Mouse (Mus musculus) neural tube, embryonic 12.5 days (tissue): ENCODE data around the gene Tgoln1. TPM values are rescaled to one million over a fixed set of nuclear protein-coding genes. Genes with fewer than 3 reads are reported as not detected.

ENCODE experiments used
- ATAC-seq: fragments of 200-750 bp; cut with Nextera tagmentation; 2 replicates; pipeline ENCODE4 v1.8.0; 2017; ENCODE audit warnings: low read depth, mild to moderate bottlenecking, moderate TSS enrichment, moderate library complexity; ENCODE audit not compliant: low FRiP score
- H3K27ac ChIP-seq: fragments of 300-500 bp; sonication (generic); 2 replicates; pipeline ENCODE4 v1.5.1; 2016
- H3K27me3 ChIP-seq: fragments of 300-500 bp; sonication (generic); replicated peaks from 2 replicates; pipeline ENCODE4 v1.6.1; 2016; ENCODE audit warnings: mild to moderate bottlenecking
- H3K36me3 ChIP-seq: fragments of 300-500 bp; sonication (generic); 2 replicates; pipeline ENCODE4 v1.6.1; 2016; ENCODE audit warnings: mild to moderate bottlenecking
- H3K4me1 ChIP-seq: fragments of 300-500 bp; sonication (generic); 2 replicates; pipeline ENCODE4 v1.6.1; 2016
- H3K4me2 ChIP-seq: fragments of 300-500 bp; sonication (generic); replicated peaks from 2 replicates; pipeline ENCODE4 v1.6.1; 2016; ENCODE audit warnings: mild to moderate bottlenecking
- H3K4me3 ChIP-seq: fragments of 300-500 bp; sonication (generic); 2 replicates; pipeline ENCODE4 v1.5.1; 2016
- H3K9ac ChIP-seq: fragments of 300-500 bp; sonication (generic); 2 replicates; pipeline ENCODE4 v1.6.1; 2016; ENCODE audit warnings: mild to moderate bottlenecking
- H3K9me3 ChIP-seq: fragments of 300-500 bp; sonication (generic); 2 replicates; pipeline ENCODE4 v1.6.1; 2016; ENCODE audit warnings: mild to moderate bottlenecking
- whole genome bisulfite sequencing: fragments of 180-500 bp; shearing (Covaris S2); methylation state at CpG from one replicate; pipeline ENCODE4 v1.1.7; 2016; 5-methylcytosine and 5-hydroxymethylcytosine counted together
- polyA plus RNA-seq: library from polyadenylated mRNA; unstranded; fragments of >200 nt; fragmentation: Nextera tagmentation; extraction: Ambion mirVana; gene quantifications from 2 replicates; pipeline ENCODE4 v1.2.1, GENCODE M21; 2016

The Tgoln1 gene
- 35.8 and 36.7 TPM in 2 replicates for polyA plus RNA-seq

DNA sequence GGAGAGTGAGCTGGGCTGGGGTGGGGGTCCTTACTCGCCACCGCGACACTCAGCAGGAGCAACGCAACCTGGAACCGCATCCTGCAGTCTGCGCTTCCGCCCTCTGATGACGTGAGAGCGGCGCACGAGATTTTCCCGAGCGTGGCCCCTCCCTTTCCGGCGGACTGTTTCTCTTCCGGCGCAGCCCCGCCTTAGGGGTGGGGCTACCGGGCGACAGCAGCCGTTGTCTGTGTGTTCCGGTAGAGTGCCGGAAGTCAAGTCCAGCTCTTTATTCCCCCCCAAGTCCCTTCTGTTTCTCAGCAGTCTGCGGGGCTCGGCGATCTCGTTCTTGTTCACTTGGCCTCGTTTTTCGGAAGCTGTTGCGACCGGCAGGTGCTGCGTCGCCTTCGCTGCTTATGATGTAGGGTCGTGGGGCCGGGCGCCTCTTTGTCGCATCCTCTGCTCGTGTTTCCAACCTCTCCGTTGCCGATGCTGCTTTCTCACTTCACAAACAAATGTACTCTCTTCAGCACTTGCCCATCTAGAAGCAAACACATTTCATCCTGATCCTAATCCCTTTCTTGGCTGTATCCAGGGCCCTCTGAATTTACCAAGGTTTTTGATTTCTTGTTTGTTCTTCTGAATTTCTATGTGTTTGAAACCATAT, at the start of gene Tgoln1:
Tgoln1 (minus strand) TSS at position 358 of the 646 bp plus-strand sequence.
- no peaks in the 10 kb centered on the region for H3K9me3 ChIP-seq
- peaks cover 10% of the 10 kb centered on the region for H3K36me3 ChIP-seq
- peak within 1 kb of the TSS; percentile 76 for H3K4me3 ChIP-seq
- H3K27me3 ChIP-seq, result no peaks in the 10 kb centered on the region
- H3K9ac ChIP-seq, result peak within 1 kb of the TSS; percentile 79
- peak; percentile 99 for ATAC-seq
- H3K4me1 ChIP-seq, result peaks cover 21% of the 10 kb centered on the region
- WGBS, result under 1% methylated on average over 41 of the region's 41 CpGs
- peak within 1 kb of the TSS; percentile 96 for H3K4me2 ChIP-seq
- peak within 1 kb of the TSS; percentile 72 for H3K27ac ChIP-seq

DNA sequence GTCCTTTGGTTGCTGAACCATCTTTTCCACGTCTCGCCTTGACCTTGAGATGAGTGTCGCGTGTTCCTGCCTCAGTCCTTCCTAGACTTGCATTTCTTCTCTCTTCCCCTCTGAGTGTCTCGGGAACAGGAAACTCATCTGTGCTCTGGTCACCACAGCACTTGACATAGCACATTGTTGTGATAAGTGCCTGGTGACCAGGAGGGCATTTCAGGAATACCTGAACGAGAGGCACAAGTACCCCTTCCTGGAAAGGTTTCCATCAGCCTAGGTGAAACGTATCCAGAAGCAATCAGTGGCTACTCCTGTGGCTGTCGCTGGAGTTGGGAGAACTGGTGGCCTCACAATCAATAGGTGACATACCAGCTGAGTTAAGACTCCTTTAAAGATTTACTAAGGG, 47.5 kb upstream of the Tgoln1 start:
- 80% methylated on average over 8 of the region's 8 CpGs for WGBS
- Histone ChIP-seq H3K9me3 (no peaks in the 10 kb centered on the region), H3K9ac (no peak overlapping the region), H3K4me3 (no peak overlapping the region), H3K4me1 (no peaks in the 10 kb centered on the region), H3K27ac (no peak overlapping the region), H3K36me3 (no peaks in the 10 kb centered on the region), H3K27me3 (no peaks in the 10 kb centered on the region), H3K4me2 (no peak overlapping the region)
- no peak for ATAC-seq

DNA sequence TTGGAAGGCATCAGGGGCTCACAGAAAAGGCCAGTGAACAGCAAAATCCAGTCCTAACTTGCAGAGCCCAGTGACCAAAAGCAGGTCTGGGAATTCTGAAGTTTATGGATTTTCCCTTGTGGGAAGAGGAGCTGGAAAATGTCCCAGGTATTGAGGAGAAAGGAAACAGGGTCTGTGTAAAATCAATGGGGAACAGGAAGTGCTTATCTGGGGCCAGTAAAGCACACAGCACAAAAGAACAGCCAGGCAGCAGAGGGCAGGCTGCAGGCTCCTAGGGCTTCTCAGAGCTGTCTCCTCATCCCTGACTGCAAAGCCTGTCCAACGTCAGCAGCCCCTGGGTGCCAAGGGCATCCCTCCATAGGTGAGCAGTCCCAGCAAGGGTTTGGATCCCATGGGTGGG, 46.2 kb upstream of the Tgoln1 start:
- Histone ChIP-seq H3K4me1 (no peaks in the 10 kb centered on the region), H3K4me2 (no peak overlapping the region), H3K9me3 (no peaks in the 10 kb centered on the region), H3K27me3 (no peaks in the 10 kb centered on the region), H3K27ac (no peak overlapping the region), H3K4me3 (no peak overlapping the region), H3K9ac (no peak overlapping the region), H3K36me3 (no peaks in the 10 kb centered on the region)
- ATAC-seq, result no peak
- 23% methylated on average over 1 of the region's 1 CpGs for WGBS

DNA sequence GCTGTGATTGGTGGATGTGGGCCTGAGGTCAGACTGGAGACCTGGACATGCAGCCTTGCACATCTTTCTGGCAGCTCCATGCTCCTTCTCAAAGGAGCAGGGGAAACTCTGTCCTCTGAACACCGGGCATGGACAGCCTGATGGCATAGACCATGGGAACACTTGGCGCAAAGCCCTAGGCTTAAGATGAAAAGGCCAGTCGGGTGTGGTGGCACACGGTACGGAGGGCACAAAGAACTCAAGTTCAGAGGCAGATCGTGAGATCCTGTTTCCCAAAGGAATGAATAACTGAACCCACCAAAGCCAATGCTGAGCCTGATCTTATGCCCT, 43.6 kb upstream of the Tgoln1 start:
- peaks cover 9% of the 10 kb centered on the region for H3K4me1 ChIP-seq
- H3K27ac ChIP-seq, result no peak overlapping the region
- ATAC-seq, result no peak
- no peaks in the 10 kb centered on the region for H3K27me3 ChIP-seq
- H3K36me3 ChIP-seq, result no peaks in the 10 kb centered on the region
- no peaks in the 10 kb centered on the region for H3K9me3 ChIP-seq
- no peak overlapping the region for H3K9ac ChIP-seq
- no peak overlapping the region for H3K4me2 ChIP-seq
- 92% methylated on average over 6 of the region's 6 CpGs for WGBS
- no peak overlapping the region for H3K4me3 ChIP-seq

DNA sequence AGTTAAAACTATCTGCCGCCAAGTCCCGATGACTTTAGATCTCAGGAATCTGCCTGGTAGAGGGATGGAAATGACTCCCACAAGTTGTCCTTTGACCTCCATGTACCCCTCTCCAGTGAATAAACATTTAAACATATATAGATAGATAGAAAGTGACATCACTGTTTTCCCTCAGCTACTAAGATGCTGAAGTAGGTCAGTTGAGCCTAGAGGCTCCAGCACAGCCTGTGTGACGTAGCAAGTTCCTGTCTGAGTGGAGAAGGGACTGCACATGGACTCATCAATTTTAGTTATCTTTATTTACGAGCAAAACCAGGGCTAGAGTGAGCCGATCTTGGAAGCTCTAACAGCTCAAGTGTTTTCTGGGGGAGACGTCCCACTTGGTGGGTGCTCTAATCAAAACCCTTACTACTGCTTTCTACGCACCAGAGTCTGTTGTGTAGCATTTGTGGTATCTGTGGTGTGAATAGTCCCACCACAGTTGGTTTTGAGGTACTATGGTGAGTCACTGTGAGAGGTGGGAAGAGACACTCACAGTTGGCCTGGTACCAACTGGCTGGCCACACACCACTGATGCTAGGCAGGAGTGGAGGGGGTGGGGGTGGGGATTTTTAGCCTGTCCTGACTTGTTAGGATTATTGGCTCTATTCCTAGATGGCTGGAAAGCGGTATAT, 43.1 kb upstream of the Tgoln1 start:
- no peak overlapping the region for H3K4me2 ChIP-seq
- no peak overlapping the region for H3K27ac ChIP-seq
- H3K27me3 ChIP-seq, result no peaks in the 10 kb centered on the region
- no peaks in the 10 kb centered on the region for H3K36me3 ChIP-seq
- peaks cover 14% of the 10 kb centered on the region for H3K4me1 ChIP-seq
- no peak overlapping the region for H3K9ac ChIP-seq
- no peak overlapping the region for H3K4me3 ChIP-seq
- WGBS, result 79% methylated on average over 8 of the region's 8 CpGs
- ATAC-seq, result no peak
- no peaks in the 10 kb centered on the region for H3K9me3 ChIP-seq

DNA sequence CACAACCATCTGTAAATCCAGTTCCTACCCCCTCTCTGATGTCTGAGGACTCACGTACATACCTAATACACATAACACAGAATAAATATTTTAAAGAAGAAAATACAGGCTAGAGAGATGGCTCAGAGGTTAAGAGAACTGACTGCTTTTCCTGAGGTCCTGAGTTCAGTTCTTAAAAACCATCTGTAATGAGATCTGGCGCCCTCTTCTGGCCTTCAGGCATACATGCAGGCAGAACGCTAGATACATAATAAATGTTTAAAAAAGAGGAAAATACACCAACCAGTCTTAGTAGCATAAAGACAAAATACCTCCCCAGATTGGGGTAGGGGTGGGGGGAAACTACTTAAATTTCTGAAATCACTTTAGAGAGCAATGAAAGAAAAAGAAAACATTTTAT, 41.2 kb upstream of the Tgoln1 start:
- no peaks in the 10 kb centered on the region for H3K9me3 ChIP-seq
- no peak for ATAC-seq
- no peak overlapping the region for H3K27ac ChIP-seq
- H3K4me1 ChIP-seq, result peaks cover 14% of the 10 kb centered on the region
- no peaks in the 10 kb centered on the region for H3K27me3 ChIP-seq
- no peaks in the 10 kb centered on the region for H3K36me3 ChIP-seq
- no peak overlapping the region for H3K4me3 ChIP-seq
- 56% methylated on average over 3 of the region's 3 CpGs for WGBS
- H3K9ac ChIP-seq, result no peak overlapping the region
- no peak overlapping the region for H3K4me2 ChIP-seq

DNA sequence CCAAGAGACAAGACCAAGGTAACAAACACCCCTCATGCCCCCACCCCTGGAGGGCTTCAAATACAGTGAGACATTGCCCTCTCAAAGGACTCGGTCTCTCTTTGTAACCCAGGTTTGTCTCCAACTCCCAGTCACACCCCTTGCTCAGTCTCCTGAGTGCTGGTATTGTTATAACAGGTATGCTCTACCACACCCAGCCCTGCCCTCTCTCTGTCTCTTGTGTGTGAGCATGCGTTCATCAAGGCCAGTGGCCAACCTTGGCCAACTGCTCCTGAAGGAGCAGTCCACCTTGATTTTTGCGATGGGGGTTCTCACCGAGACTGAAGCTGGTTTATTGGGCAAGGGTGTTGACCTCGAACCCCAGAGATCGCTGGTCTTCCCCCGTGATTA, 39.2 kb upstream of the Tgoln1 start:
- no peaks in the 10 kb centered on the region for H3K9me3 ChIP-seq
- H3K4me3 ChIP-seq, result no peak overlapping the region
- no peak overlapping the region for H3K27ac ChIP-seq
- 91% methylated on average over 7 of the region's 7 CpGs for WGBS
- H3K4me2 ChIP-seq, result no peak overlapping the region; the same call in 1 of the 2 replicates
- no peaks in the 10 kb centered on the region for H3K36me3 ChIP-seq
- no peaks in the 10 kb centered on the region for H3K27me3 ChIP-seq
- no peak for ATAC-seq
- H3K9ac ChIP-seq, result no peak overlapping the region
- H3K4me1 ChIP-seq, result peaks cover 14% of the 10 kb centered on the region

DNA sequence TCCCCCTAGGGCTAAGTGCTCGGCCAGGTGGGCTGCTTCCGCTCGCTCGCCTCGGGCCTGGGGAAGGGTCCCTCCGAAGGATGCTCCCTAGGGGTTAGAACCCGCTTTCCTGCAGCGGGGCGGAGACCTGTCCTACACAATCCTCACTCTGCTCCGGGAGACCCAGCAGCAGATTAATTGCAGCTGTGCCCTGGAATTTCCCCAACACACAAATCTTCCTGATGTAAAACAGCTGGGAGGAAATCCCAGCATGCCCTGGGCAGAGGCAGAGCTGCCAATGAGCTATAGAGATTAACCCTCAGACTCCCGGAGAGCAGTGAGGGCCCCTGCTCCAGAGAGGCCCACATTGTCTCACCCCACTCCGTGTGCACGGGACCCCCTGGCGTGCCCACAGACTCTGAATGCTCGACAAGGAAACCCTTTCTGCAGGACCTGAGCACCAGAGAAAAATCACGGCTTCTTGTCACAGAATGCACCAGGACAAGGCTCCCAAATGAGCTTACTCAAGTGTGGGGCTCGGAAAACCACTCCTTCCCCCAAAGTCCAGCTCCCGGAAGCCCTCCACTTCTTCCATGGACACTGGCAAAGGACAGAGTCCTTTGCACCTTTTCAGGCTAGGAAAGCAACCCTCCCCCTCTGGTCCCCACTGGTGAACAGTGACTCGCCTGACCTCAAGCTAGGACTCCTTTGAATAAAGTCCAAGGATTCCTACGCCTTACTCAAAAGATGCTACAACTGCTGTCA, 38.7 kb upstream of the Tgoln1 start:
- no peaks in the 10 kb centered on the region for H3K9me3 ChIP-seq
- WGBS, result 33% methylated on average over 20 of the region's 20 CpGs
- ATAC-seq, result peak; percentile 83

DNA sequence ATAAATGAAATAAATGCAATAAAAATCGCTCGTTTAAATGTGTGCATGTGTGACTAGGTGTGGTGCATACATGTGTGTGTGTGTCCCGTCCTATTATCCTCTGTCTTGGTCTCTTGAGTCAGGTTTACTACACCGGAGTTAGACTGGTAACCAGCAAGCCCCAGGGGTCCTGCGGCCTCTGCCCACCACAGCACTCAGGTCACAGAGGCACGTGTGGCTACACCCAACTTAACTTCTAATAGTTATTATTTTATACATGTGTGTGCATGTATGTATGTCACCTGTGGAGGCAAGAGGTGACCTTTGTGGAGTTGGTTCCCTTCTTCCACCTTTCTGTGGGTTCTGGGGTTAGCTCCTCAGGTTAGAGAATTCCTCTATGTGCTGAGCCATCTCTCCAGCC, 37.6 kb upstream of the Tgoln1 start:
- WGBS, result 86% methylated on average over 6 of the region's 6 CpGs
- H3K36me3 ChIP-seq, result no peaks in the 10 kb centered on the region
- H3K4me2 ChIP-seq, result no peak overlapping the region
- ATAC-seq, result no peak
- H3K9me3 ChIP-seq, result no peaks in the 10 kb centered on the region
- H3K4me3 ChIP-seq, result no peak overlapping the region
- no peaks in the 10 kb centered on the region for H3K27me3 ChIP-seq
- H3K4me1 ChIP-seq, result peaks cover 14% of the 10 kb centered on the region
- H3K9ac ChIP-seq, result no peak overlapping the region
- H3K27ac ChIP-seq, result no peak overlapping the region

More for the DNA sequence above, 38.7 kb upstream of the Tgoln1 start:
- Histone ChIP-seq H3K4me2 (peak overlapping the region; percentile 49), H3K4me3 (peak overlapping the region; percentile 11; the same call in 1 of the 2 replicates), H3K27me3 (no peaks in the 10 kb centered on the region), H3K36me3 (no peaks in the 10 kb centered on the region), H3K27ac (peak overlapping the region; percentile 2; the same call in 1 of the 2 replicates), H3K4me1 (peaks cover 14% of the 10 kb centered on the region), H3K9ac (peak overlapping the region; percentile 4; the same call in 1 of the 2 replicates)

DNA sequence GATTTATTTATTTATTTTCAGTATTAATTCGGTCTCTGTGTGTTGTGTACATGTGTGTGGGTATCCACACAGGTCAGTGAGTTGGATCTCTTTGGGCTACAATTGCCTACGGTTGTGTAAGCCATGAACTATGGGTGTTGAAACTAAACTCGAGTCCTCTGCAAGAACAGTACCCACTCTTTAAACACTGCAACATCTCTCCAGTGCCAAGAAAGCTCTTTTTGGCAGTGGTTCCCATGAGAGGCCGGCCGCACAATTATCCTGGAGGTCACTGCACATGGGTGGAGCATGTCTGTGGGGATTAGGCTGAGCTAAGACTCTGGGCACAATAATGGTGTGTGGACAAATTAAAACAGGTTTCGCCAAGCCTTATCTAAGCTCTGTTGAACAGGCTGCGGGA, 36.6 kb upstream of the Tgoln1 start:
- H3K4me2 ChIP-seq, result no peak overlapping the region
- no peak overlapping the region for H3K9ac ChIP-seq
- H3K36me3 ChIP-seq, result no peaks in the 10 kb centered on the region
- H3K27me3 ChIP-seq, result no peaks in the 10 kb centered on the region
- H3K9me3 ChIP-seq, result no peaks in the 10 kb centered on the region
- ATAC-seq, result no peak
- WGBS, result 89% methylated on average over 7 of the region's 7 CpGs
- H3K4me1 ChIP-seq, result peaks cover 14% of the 10 kb centered on the region
- H3K4me3 ChIP-seq, result no peak overlapping the region
- no peak overlapping the region for H3K27ac ChIP-seq

DNA sequence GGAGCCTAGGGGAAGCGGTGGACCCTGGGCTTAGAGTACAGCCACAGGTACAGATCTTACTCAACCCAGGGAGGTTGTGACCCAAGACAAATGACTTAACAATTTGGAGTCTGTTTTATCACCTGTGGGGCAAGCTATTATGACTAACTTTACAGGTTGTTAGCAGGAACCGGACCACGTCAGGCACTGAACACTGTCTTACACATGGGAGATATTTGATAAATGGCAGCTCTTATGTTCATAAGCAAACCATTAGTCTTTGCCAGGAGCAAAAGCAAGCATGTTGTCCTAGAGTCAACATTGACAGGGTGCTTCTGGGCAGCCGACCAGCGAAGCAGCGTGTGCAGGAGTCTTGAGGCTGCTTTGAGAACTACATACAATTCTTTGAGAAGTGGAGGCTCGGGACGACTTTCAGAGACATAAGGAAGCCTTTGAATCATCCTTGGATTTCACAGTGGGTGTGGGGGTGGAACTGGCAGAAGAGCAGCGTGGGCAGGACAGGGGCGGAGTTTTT, 33.6 kb upstream of the Tgoln1 start:
- no peak overlapping the region for H3K4me2 ChIP-seq
- WGBS, result 79% methylated on average over 10 of the region's 10 CpGs
- no peak overlapping the region for H3K27ac ChIP-seq
- no peaks in the 10 kb centered on the region for H3K27me3 ChIP-seq
- H3K9ac ChIP-seq, result no peak overlapping the region
- no peaks in the 10 kb centered on the region for H3K9me3 ChIP-seq
- ATAC-seq, result no peak
- H3K4me3 ChIP-seq, result no peak overlapping the region
- H3K36me3 ChIP-seq, result no peaks in the 10 kb centered on the region
- H3K4me1 ChIP-seq, result peaks cover 6% of the 10 kb centered on the region

DNA sequence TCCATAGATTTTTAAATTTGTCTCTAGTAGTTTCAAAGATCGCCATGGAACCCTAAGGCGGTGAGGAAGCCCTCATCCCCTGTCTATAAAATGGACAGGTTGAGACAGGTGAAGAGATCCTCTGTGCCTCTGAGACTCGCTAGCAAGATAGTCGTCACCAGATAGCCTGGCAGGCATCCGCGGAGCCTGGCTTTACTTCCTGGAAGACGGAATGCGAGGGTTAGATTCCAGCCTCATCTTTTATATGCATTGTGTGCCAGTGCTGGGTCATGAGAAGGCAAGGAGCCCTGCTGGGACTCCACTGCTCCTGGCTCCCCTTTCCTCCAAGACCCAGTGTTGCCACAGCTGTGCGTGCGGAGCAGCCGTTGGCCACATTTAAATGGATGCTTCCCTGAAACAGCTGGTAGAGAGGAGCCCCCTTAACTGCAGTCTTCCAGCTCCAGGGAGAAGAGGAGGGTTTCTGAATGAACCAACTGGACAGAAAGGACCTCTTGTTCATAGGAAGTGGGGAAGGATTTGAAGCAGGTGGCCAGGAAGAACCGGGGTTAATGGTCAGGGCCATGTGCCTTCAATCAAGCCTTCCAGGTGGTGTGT, 31.3 kb upstream of the Tgoln1 start:
- no peaks in the 10 kb centered on the region for H3K9me3 ChIP-seq
- ATAC-seq, result 0 out of 2 replicates have a peak, but pooled peaks have one; percentile 31
- H3K4me1 ChIP-seq, result no peaks in the 10 kb centered on the region
- H3K9ac ChIP-seq, result no peak overlapping the region
- no peak overlapping the region for H3K4me3 ChIP-seq
- H3K4me2 ChIP-seq, result no peak overlapping the region
- WGBS, result 61% methylated on average over 12 of the region's 12 CpGs
- H3K36me3 ChIP-seq, result no peaks in the 10 kb centered on the region
- no peaks in the 10 kb centered on the region for H3K27me3 ChIP-seq
- H3K27ac ChIP-seq, result no peak overlapping the region
